7 mouse cellular contexts compared by ENCODE assay signal in the genomic region with DNA sequence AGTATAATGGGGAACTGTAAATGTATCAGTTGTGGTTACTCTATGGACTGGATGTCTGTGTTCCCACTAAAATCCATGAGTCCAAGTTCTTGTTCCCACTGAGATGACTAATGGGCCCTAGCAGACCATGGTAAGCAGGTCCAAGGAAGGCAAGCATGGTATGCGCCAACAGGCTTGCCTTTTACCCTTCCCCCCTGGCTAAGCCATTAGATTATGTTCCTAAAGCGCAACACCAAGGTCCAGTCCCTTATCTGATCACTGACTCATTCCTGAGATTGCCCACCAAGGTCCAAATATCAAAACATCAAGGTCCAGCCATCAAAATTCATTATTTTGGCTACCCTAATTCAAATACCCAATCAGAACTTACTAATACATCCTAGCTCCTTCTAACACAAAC.
"Had no signal": no experiment of that assay in that cellular context is flagged by ENCODE, and none has a peak within 500 bp of the region (broad histone marks: within the 10 kb centered on the region; RNA-seq: fewer than 3 reads in every experiment).

No protein-coding gene starts in this region.

- DNase-seq: lung, adult 2 months; lung, postnatal 14 days; lung, postnatal 36 days; right cerebral cortex, postnatal 14 days; thymus, adult 2 months; thymus, postnatal 25 days; thymus, postnatal 4 days had no signal
